8 mouse cellular contexts compared by ENCODE assay signal in the genomic region with DNA sequence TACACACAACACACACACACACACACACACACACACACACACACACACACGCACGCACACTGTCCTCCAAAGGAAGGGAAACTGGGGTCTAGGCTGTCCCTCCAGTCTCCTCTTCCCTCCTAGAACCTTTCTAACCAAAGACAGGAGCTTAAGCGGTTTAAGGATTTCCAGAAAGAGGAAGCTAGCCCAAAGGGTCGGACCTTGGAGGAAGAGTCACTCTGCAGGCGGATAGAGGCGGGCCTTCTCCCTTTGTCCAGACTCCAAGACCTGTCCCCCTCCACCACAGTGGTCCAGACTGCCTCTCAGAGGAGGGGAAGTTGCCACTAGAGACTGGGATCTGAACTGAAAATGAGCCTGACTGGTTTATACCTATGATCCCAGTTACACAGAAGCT. TPM values are rescaled to one million over a fixed set of nuclear protein-coding genes. Genes with fewer than 3 reads are reported as not detected.
A peak's percentile ranks its signal among the peaks of the same experiment; 100 is the strongest.
DNase-seq lines count a peak whose midpoint lies in the region; ATAC-seq and TF ChIP-seq lines count a peak whose summit lies in the region.

No protein-coding gene starts in this region.

- peak overlapping the region; percentile 95 for H3K4me3 ChIP-seq in lung, embryonic 14.5 days (ENCODE audit: low read depth, low read length)
- peak overlapping the region; percentile 12; the same call in 1 of the 2 replicates for H3K4me3 ChIP-seq in limb, embryonic 11.5 days (ENCODE audit: low read depth, low read length)
- no peak overlapping the region for H3K4me3 ChIP-seq in left cerebral cortex, adult 2 months
- no peak overlapping the region for H3K4me3 ChIP-seq in layer of hippocampus, adult 2 months

- peak overlapping the region; percentile 50; the same call in 1 of the 2 replicates for H3K9ac ChIP-seq in lung, embryonic 14.5 days
- H3K9ac ChIP-seq in limb, embryonic 11.5 days (ENCODE audit: low read length): no peak overlapping the region

- H3K27me3 ChIP-seq in lung, embryonic 14.5 days (ENCODE audit: insufficient read depth, low read length): no peaks in the 10 kb centered on the region
- no peaks in the 10 kb centered on the region for H3K27me3 ChIP-seq in limb, embryonic 11.5 days (ENCODE audit: control insufficient read depth, insufficient read depth, low read length)

- ATAC-seq in lung, embryonic 14.5 days (ENCODE audit: insufficient read depth): no peak
- ATAC-seq in limb, embryonic 11.5 days (ENCODE audit: insufficient number of reproducible peaks, low FRiP score, low TSS enrichment, low read depth): no peak

- peaks cover 33% of the 10 kb centered on the region for H3K4me1 ChIP-seq in lung, embryonic 14.5 days (ENCODE audit: insufficient read depth)
- peaks cover 46% of the 10 kb centered on the region for H3K4me1 ChIP-seq in limb, embryonic 11.5 days (ENCODE audit: control insufficient read depth, insufficient read depth, low read length)

- peak overlapping the region; percentile 94; the same call in 1 of the 2 replicates for H3K27ac ChIP-seq in lung, embryonic 14.5 days (ENCODE audit: low read depth)
- H3K27ac ChIP-seq in limb, embryonic 11.5 days (replicated peaks; ENCODE audit: low read depth, low read length): no peak overlapping the region
- H3K27ac ChIP-seq in left cerebral cortex, adult 2 months: no peak overlapping the region
- no peak overlapping the region for H3K27ac ChIP-seq in layer of hippocampus, adult 2 months

- no peaks in the 10 kb centered on the region for H3K9me3 ChIP-seq in lung, embryonic 14.5 days (ENCODE audit: low read depth, low read length)
- H3K9me3 ChIP-seq in limb, embryonic 11.5 days (ENCODE audit: control insufficient read depth, low read length): no peaks in the 10 kb centered on the region

- no peak for TF ChIP-seq CTCF in lung, embryonic 14.5 days (IDR thresholded peaks at IDR 0.05; ENCODE audit: low read depth)
- no peak for TF ChIP-seq CTCF in left cerebral cortex, adult 2 months (IDR thresholded peaks at IDR 0.05)
- no peak for TF ChIP-seq CTCF in layer of hippocampus, adult 2 months (conservative IDR thresholded peaks at IDR 0.05)

- H3K36me3 ChIP-seq in lung, embryonic 14.5 days (ENCODE audit: insufficient read depth): peaks cover 22% of the 10 kb centered on the region
- no peaks in the 10 kb centered on the region; the same call in 1 of the 2 replicates for H3K36me3 ChIP-seq in limb, embryonic 11.5 days (ENCODE audit: control insufficient read depth, insufficient read depth, low read length)

- 46% methylated on average over 6 of the region's 6 CpGs for WGBS in lung, embryonic 14.5 days
- 68% methylated on average over 6 of the region's 6 CpGs for WGBS in limb, embryonic 11.5 days

- H3K4me2 ChIP-seq in lung, embryonic 14.5 days: peak overlapping the region; percentile 88
- H3K4me2 ChIP-seq in limb, embryonic 11.5 days (ENCODE audit: low read depth, severe bottlenecking): peak overlapping the region; percentile 98

- peak; percentile 63 for DNase-seq in lung, embryonic 14.5 days
- no peak for DNase-seq in lung, adult 18-20 months
- DNase-seq in gastrocnemius, postnatal 25 days: peak; percentile 36
- DNase-seq in limb, embryonic 11.5 days (ENCODE audit: low spot score): no peak
- peak; percentile 35 for DNase-seq in skeletal muscle tissue, adult 2 months (ENCODE audit: low read depth, low spot score)
- no peak for DNase-seq in left cerebral cortex, adult 2 months (ENCODE audit: extremely low spot score in 1 of 2, low spot score in 2 of 2)
- no peak for DNase-seq in MN1 (ENCODE audit: low spot score)
- DNase-seq in layer of hippocampus, adult 2 months (ENCODE audit: low spot score in 2 of 2): no peak

- intact Hi-C loops in left cerebral cortex, adult 2 months (cut with DNase I): no loop called here

RNA-seq across cellular contexts. Expression of a gene that starts 2.9 kb away (rescaled TPM):
- 58.0 and 62.3 TPM in 2 replicates for polyA plus RNA-seq in lung, embryonic 14.5 days (2014; fragmentation: Nextera tagmentation; extraction: Ambion mirVana)
- 1 to 10 TPM; 2.3 to 3.6 TPM for total RNA-seq in gastrocnemius, postnatal 25 days (2021)
- 46.5 and 52.8 TPM in 2 replicates for polyA plus RNA-seq in limb, embryonic 11.5 days (2014; fragmentation: Nextera tagmentation; extraction: Ambion mirVana)
- 1 to 10 TPM; 3.2 to 4.4 TPM for total RNA-seq in left cerebral cortex, adult 2 months (2021)
- 1 to 10 TPM; 1.1 to 1.6 TPM for total RNA-seq in layer of hippocampus, adult 2 months (2021)

RNA-seq across cellular contexts. Expression of a gene that starts 14.0 kb away (rescaled TPM):
- 77.0 and 82.1 TPM in 2 replicates for polyA plus RNA-seq in lung, embryonic 14.5 days (2014; fragmentation: Nextera tagmentation; extraction: Ambion mirVana)
- total RNA-seq in gastrocnemius, postnatal 25 days (2021): 10 to 100 TPM in 1 of 2 experiments, 1 to 10 TPM in 1; 6.5 to 10.5 TPM
- 95.7 and 95.8 TPM in 2 replicates for polyA plus RNA-seq in limb, embryonic 11.5 days (2014; fragmentation: Nextera tagmentation; extraction: Ambion mirVana)
- 10 to 100 TPM; 44.5 to 44.6 TPM for total RNA-seq in left cerebral cortex, adult 2 months (2021)
- 10 to 100 TPM; 34.5 to 36.2 TPM for total RNA-seq in layer of hippocampus, adult 2 months (2021)

RNA-seq across cellular contexts. Expression of a gene that starts 28.9 kb away (rescaled TPM):
- polyA plus RNA-seq in lung, embryonic 14.5 days (2014; fragmentation: Nextera tagmentation; extraction: Ambion mirVana): 156 and 166 TPM in 2 replicates
- total RNA-seq in gastrocnemius, postnatal 25 days (2021): 10 to 100 TPM; 61.9 to 62.8 TPM
- polyA plus RNA-seq in limb, embryonic 11.5 days (2014; fragmentation: Nextera tagmentation; extraction: Ambion mirVana): 163 and 169 TPM in 2 replicates
- total RNA-seq in left cerebral cortex, adult 2 months (2021): 10 to 100 TPM; 59.2 to 64.2 TPM
- 10 to 100 TPM; 63.8 to 64.6 TPM for total RNA-seq in layer of hippocampus, adult 2 months (2021)

RNA-seq across cellular contexts. Expression of a gene that starts 42.1 kb away (rescaled TPM):
- 33.6 and 41.5 TPM in 2 replicates for polyA plus RNA-seq in lung, embryonic 14.5 days (2014; fragmentation: Nextera tagmentation; extraction: Ambion mirVana)
- total RNA-seq in gastrocnemius, postnatal 25 days (2021): 1 to 10 TPM; 1.6 to 3.0 TPM
- 5.5 and 8.3 TPM in 2 replicates for polyA plus RNA-seq in limb, embryonic 11.5 days (2014; fragmentation: Nextera tagmentation; extraction: Ambion mirVana)
- total RNA-seq in left cerebral cortex, adult 2 months (2021): 1 to 10 TPM; 2.0 to 3.6 TPM
- total RNA-seq in layer of hippocampus, adult 2 months (2021): 1 to 10 TPM; 2.6 to 2.8 TPM

RNA-seq across cellular contexts. Expression of a gene that starts 55.5 kb away (rescaled TPM):
- polyA plus RNA-seq in lung, embryonic 14.5 days (2014; fragmentation: Nextera tagmentation; extraction: Ambion mirVana): 1.5 TPM in 2 replicates
- 1 to 10 TPM; 1.0 to 1.6 TPM for total RNA-seq in gastrocnemius, postnatal 25 days (2021)
- 3.6 and 5.3 TPM in 2 replicates for polyA plus RNA-seq in limb, embryonic 11.5 days (2014; fragmentation: Nextera tagmentation; extraction: Ambion mirVana)
- 1 to 10 TPM; 1.5 to 1.6 TPM for total RNA-seq in left cerebral cortex, adult 2 months (2021)
- total RNA-seq in layer of hippocampus, adult 2 months (2021): under 1 TPM; 0.83 to 0.84 TPM

Comparison
In these comparisons a context has a peak if more than half of its experiments do, and no peak if none do; other contexts are left out.
1. DNase-seq: peak in lung, embryonic 14.5 days (single experiment), gastrocnemius, postnatal 25 days (single experiment) and skeletal muscle tissue, adult 2 months (single experiment); none in lung, adult 18-20 months (0 of 2), limb, embryonic 11.5 days (single experiment), left cerebral cortex, adult 2 months (0 of 2), MN1 (single experiment) and layer of hippocampus, adult 2 months (0 of 2).
2. H3K4me3 ChIP-seq: peak in lung, embryonic 14.5 days (single experiment) and limb, embryonic 11.5 days (single experiment); none in left cerebral cortex, adult 2 months (single experiment) and layer of hippocampus, adult 2 months (single experiment).